Mouse (Mus musculus) left cerebral cortex, adult 18-20 months (tissue): ENCODE results near the gene Rapgef1. TPM values are rescaled to one million over a fixed set of nuclear protein-coding genes. Genes with fewer than 3 reads are reported as not detected.
A peak's percentile ranks its signal among the peaks of the same experiment; 100 is the strongest.

Experiments
- DNase-seq, 2 experiments: peaks; one replicate each; pipeline ENCODE4 v3.0.0; 2021 to 2022; ENCODE audit warnings: low spot score in 2 of 2, mixed read lengths in 1 of 2
- total RNA-seq, 2 experiments: library from RNA; stranded (reverse); gene quantifications; 2 replicates each; pipeline ENCODE4 v1.2.3; 2021

Rapgef1 gene
- total RNA-seq, 2 experiments from 2014 or later = 91.4 to 100 TPM

DNA sequence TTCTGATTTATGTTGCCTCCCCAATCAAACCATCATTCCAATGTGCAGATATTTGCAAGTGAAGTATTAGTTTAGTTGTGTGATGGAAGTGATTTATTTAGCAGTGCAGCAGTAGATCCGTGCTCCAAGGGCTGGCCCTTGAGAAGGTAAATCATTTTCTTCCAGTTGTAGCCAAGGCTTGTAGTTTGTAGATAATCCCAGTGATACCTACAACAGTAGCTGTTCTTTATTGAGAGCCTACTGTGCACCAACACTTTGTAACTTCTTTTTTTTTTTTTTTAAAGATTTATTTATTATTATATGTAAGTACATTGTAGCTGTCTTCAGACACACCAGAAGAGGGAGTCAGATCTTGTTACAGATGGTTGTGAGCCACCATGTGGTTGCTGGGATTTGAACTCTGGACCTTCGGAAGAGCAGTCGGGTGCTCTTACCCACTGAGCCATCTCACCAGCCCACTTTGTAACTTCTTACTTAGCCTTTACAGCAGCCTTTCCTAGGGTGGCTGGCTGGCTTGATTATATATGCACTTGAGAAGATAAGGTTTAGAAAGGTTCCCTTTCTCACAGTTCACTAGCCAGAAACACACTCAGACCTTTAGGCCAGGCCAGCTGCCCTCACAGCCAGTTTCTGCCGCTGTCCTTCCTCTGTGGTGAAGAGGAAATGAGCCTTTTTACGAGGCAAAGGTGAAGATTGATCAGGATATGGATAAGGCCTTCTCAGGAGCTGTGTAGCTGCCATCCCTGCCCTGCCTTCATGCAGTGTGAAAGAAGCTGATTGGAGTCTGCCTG is 20.6 kb downstream of the Rapgef1 start:
- DNase-seq = no peak

DNA sequence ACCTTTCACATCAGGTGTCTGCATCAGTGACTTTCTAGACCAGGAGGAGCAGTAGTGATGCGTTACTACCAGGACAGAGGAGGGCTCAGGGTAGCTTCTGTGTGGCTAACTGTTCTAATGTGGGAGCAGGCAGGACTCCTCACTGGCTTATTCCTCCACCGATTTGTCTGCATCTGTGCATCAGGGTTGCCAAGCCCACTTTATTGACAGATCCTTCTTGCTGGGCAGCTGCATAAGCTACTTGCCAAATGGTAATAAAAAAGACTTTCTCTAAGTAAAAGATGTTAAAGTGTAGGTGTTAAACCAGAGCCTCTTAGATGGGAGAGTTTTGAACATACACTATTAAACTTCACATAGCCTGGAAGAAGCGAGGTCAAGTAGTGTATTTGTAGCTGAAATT is 22.2 kb downstream of the Rapgef1 start:
- DNase-seq = no peak

DNA sequence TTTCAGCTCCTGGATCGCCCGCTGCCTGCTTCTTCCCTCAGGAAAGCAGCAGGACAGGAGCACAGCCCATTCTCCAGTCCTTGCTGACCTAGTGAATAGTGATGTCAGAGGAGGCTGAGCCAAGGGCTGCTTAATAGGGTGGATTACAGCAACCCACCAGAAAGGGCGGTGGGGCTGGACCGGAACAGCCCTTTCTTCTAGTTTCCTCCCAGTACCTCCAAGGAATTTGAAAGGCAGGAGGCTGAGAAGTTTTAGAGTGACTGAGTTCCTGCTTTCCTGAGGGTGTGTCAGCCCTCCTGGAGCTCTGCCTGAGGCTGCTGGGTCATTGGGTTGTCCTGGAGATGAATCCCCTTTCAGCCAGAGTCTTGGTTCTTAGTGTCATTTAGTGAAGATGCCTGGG is 23.9 kb downstream of the Rapgef1 start:
- DNase-seq = no peak

DNA sequence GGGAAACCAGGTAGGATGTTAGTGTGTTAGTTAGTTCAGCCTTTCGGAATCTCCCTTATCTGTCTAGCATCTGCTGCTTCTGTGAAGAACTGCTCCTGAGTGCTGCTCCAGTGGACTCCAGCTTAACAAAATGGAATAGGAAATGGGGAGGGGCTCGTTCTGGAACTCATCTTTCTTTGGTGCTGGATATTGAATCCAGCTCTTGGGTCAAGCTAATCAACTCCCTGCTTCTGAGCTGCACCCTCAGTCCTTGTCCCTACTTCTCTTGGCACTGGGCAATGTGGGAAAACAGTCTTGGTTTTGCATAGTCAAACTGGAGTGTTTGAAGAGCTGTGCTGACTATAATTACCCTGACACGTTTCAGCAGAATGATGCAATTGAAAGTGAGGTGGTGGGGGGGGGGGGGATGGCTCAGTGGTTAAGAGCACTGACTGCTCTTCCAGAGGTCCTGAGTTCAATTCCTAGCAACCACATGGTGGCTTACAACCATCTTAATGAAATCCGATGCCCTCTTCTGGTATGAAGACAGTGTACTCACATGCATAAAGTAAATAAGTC is 25.6 kb downstream of the Rapgef1 start:
- DNase-seq = no peak

DNA sequence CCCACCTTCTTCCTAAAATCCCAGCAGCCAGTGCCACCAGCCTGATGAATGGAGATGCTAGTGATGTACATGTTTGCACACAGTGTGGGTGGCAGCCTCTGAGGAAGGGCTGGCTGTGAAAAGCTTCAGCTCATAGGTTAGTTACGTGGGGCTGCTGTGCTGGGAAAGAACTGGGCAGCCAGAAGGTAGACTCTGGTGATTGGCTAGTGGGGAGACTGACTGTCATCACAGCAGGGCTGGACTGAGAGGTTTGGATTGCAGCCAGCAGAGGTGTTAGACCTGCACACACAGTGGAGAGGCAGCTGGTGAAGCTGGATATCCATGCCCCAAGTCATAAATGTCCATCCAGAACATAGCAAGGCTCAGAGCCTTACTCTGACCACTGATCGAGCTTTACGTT is 27.1 kb downstream of the Rapgef1 start:
- no peak for DNase-seq

DNA sequence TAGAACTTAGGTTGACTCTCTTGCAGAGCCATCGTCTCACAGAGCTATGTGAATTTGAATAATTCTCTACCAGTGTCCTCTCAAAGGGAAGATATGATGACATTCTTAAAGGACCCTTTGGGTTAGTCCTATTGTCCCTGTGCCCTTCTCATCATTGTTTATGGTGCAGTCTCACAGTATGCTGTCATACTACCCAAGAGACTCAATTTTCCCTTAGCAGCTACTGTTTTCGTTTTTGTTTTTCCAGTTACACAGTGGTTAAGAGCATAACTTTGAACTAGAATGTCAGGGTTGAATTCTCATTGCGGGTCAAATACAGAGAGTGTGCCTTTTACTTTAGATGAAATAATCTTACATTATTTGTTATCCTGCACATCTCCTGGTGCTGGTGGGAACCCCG is 27.6 kb downstream of the Rapgef1 start:
- DNase-seq = no peak

DNA sequence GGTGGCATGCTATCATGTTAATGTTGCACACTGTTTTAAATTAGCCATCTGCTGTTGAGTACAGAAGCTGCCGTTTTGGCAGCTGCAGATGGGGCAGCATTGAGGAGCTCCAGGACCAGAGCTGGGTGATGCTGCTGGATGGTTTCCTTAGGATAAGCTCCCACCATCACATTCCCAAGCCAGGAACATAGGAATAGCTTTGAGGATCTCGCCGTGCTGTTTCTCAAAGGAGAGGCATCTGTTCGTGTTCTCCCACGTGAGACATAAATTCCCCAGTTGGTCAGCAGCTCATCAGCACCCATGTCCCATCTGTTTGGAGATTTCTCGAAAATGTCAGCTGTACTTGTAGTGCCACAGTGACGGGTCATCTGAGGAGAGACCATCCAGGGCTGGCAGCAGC is 28.3 kb downstream of the Rapgef1 start:
- peak; percentile 65 to 75 for DNase-seq

DNA sequence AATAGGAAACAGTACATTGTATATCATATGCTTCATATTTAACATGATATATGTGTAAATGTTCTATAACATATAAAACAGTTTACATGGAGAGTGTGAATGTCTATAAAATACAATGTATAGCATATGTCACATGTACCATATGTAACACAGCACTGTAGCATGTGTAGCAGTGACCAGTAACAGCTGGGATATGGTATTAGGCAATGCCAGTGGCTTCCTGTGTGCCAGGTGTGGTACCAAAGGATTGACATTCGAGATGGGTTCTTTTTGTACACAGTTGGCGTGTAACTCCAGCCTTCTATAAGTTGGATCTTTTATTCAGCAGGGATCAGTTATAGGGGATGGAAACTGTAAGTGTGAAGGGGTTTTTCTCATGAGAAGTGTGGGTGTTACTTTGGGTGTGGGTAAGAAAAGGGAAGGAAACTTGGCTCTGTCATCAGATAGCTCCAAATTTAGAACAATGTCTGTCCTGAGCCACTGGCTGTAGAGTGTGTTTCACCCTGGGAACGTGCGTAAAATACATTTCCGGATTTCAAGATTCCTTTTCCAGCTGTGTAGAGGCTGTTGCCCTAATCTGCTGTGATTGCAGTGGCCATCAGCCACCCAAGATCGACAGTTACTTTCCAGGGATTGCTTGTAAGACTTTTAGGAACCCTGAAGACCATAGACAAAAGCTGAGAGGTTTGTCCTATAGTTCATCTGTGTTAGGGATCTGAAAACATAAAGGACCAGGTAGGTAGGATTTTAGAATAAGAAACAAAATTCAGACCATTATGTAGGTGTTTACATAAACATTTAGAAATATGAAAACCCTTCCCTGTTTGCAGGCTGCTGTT is 29.7 kb downstream of the Rapgef1 start:
- DNase-seq = no peak

DNA sequence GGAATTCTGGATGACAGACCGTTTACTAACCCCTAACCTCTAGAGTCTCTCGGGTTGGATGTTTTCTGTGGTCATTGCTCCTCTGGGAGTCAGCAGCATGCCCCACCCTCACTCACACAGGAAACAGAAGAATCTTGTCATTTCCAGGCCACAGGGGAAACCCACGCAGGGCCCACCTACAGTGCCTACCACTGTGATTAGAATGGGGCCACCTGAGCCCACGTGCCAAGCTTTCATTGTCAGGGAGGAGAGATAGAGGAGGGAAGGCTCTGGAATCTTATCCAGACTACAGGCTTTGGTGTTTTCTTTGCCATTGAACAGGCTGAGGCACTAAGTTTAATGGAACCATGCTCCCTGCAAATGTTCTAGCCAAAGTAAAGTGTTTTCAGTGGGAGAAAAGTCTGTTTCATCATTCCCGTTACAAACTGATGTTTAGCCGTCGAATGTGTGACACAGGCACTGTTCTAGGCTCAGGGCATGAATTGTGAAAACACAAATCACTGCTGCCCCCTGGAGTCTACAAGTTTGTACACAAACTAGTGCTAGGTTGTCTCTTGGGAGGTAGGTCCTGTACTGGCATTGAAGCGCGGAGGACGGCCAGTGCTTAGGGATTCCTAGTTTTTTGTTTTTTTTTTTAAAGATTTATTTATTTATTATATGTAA is 30.4 kb downstream of the Rapgef1 start:
- no peak for DNase-seq

DNA sequence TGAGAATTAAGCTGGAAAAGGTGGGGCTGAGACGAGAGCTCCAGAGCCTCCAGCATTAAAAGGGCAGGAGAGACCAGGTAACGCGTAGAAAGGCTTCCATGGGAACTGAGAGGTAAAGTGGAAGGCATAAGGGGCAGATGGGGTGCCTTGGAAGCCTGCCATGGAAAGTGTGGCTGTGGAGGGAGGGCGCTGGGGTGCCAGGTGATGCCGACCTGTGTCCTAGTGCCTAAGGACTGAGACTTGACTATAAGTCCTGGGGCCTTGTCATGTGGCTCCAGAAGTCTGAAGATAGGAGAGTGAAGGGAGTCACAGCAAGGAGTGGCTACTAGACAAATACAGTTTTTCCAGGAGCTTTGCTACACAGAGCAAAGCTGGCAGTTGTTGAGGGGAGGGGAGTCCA is 32.4 kb downstream of the Rapgef1 start:
- no peak for DNase-seq

DNA sequence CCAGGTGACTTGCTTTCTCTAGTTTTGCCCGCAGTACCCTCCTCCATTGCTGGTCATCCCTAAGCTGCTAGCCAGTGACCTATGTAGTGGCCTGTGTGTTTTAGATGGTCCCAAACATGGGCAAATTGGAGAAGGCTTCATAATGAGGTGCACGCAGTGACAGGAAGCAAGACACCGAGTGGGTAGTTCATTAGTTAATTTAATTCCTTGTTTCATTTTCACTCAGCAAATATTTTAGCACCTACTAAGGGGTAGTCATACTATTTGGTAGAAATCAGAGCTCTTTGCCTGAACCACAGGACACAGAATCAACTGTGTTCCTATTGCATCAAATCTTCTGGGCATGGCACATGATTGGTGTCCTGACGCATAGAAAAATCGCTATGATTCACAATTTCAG is 35.9 kb downstream of the Rapgef1 start:
- DNase-seq = no peak

DNA sequence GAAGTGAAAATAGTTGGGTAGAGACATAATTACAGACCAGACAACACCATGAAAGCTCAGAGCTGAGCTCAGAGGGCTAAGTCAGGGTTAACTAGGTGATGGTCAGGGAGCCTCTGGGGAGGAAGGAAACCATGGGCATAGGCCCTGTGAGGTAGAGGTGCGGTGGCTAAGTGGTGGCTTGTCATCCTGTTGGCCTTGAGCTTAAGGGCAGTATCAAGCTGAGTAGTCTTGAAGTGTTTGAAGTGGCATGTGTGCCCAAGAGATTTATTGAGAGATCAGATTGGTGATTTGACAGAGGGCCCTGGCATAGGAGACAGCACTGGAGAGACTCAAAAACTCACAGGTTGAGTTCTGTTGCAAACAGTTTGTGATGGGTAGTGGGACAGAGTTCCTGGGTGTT is 36.6 kb downstream of the Rapgef1 start:
- no peak for DNase-seq

DNA sequence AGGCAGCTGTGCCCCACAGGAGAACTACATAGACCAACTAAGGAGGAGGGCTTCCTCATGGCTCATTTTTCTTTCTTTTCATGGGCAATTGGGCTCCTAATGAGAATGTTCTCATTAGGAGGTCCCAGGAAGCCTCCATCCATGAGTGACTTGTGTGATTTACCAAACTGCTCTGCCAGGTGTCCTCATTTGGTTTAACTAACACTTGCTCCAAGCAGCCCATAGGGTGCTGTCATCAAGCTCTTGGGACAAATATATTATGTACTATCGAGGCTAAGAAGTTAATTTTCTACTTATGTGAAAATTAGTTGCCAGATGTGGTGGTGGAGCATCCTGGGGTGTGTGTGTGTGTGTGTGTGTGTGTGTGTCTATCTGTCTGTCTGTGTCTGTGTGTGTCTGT is 37.6 kb downstream of the Rapgef1 start:
- DNase-seq = no peak

DNA sequence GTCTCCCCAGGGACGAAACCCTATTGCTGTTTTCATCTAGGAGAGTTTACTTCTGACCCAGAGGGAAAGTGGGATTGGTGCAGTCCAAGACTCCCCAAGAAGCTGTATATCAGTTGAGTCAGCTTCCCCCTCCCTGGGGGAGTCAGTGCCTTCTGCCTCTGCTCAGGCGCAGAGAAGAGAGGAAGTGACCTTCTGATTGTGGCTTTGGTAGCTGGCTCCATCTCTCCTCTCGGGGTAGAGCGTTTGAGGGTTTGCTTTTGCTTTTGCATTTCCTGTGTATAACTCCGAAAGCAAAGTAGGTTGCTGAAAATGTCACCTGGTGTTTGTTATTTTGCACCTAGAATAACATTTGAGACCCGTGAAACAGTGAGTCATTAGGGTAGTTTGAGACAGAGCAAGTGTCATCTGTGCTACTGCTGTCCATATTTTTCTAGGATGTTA is 42.3 kb downstream of the Rapgef1 start:
- DNase-seq = no peak

DNA sequence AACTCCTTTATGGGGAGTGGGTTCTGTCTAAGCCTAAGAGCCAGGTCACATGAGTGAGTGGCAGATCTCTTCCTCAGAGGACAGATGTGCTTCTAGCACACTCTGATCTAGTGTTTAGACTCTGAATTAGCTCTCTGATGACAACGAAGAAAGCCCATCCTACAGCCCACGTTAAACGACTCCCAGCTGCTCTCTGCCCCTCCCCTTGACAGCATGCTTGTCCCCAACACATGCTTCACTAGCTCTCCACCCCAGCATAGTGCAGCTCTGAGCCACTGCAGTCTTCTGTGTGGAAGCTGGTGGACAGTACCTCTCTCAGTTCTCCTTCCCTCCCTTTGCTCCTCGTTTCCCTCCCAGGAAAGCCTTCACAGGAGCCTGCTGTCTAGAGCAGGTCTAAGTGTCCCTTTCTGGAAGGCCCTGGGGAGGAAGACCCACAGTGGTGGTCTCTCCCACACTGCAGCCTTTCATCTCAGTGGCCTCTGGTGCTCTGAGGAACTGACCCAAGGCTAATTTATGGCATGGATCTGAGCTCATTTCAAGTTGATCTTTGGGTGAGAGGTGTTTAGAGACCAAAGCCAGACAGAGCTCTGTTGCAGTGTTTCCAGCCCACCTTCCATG is 43.8 kb downstream of the Rapgef1 start:
- DNase-seq = no peak

DNA sequence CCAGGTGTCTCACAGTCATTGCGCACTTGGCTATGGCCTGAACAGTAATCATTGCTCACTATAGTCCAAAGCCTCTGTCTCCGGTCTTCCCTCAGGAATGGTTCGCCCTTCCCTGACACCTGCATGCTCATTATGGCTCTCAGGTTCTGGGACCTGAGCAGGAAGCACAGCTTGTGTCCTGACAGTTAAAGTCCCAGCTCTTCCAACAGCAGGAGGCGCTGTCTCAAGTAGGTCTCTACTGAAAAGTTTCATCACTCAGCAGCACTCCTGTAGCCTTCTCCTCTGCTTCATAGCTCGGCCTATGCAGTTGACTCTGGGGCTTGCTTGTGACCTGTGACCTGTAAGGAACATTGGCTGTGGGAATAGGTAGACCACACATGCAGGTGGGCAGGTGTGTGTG is 45.9 kb downstream of the Rapgef1 start:
- no peak for DNase-seq

DNA sequence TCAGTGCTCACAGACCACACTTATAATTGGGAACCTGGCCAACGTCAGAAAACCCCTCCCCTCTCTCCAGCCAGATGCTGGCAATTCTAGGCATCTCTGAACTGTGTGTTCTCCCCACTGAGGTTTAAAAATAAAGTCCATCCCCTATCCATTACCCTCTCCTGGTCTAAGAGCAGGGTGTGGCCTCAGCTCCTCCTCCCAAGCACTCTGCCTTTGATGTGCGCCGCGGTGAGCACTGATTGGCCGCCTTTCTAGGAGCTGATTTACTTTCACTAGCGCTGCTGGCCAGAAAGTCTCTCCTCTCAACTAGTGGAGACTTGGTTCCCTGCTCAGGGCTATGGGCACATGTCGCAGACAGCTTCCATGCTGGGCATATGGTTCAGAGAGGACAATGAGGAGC is 47.1 kb downstream of the Rapgef1 start:
- DNase-seq = no peak

DNA sequence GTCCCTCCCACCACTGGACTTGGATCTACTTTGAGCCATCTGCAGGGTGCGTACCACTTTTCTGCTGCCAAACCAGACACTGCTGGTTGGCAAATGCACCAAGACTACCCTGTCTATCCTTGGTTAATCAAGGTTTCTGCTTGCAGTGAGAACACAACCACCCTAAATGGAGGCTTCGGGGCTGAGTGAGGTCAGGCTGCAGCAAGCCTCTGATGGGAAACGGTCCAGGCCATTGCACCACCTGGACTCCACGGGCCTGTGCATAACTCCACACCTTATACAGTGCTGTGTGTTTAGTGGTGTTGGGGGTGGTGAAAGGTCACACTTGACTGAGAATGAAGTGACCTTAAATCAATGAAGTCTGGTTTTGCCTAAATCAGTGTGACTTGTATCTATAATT is 47.6 kb downstream of the Rapgef1 start:
- no peak for DNase-seq

DNA sequence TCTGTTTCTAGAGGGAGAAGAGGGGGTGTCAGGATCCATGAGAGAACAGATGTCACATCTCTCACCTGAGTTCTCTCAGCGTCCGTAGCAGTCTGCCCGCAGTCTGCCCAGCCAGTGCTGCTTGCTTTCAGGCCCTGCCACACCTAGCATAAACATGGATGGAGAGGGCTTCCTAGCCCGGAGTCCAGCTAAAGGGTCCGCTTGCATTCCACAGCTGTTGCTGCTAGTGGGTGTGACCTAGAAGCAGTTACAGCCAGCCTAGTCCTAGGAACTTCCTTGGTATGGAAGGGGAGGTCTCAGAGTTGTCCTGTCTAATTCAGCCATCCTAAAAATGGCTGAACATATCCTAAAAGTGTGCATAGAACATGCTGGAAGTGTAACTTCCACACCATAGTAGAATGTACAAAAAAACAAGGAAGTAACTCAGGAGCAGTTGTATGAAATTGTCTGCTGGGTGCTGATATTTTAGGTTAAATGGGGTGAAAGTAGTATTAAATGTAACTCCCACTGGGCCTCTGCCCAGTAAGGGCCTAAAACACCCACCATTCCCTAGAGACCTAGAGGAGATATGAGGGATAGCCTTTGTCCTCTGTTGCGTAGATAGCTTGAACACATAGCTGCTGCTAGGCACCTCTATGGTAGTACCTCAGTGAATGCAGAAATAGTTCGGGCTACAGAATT is 48.6 kb downstream of the Rapgef1 start:
- no peak for DNase-seq

DNA sequence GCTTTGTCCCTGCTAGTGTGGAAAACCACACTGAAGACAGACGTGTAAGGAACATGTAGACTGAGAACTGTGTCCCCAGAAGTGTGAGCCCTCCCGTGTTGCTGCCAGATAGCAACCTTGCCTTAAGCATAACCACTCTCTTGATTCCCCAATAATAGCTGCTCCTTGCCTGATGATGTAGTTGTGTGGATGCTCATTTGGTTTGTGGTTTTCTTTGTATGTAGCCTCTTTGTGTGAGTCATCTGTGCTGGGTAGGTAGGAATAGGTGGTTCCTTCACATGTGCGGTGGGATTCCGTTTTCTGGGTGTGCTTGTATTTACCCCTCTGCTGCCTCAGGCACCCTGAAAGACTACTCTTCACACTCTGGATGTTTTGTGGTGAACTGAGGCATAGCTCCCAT is 49.4 kb downstream of the Rapgef1 start:
- DNase-seq = no peak

DNA sequence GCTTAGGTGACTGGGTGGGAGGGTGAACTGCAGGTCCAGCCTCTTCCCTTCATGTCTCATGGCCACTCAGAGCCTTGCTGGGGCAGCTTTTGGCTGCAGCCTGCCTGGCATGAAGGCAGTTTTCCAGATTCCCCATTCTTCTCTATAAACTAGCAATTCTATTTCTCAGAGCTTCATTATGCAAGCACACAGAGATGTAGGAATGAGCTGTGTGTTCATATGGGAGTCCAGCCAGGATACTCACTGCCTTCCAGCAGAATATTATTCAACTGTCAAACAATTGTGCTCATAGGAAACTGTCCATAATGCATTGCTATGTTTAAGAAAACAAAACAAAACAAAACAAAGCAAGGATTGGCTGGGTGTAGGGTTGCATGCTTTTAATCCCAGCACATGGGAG is 50.2 kb downstream of the Rapgef1 start:
- DNase-seq = peak; percentile 16 to 40
